Mouse (Mus musculus) Patski (cell line): ENCODE results near the gene Smtnl1. TPM values are rescaled to one million over a fixed set of nuclear protein-coding genes. Genes with fewer than 3 reads are reported as not detected.

Experiments used
- ATAC-seq: fragments of 100-300 bp; one replicate; pipeline ENCODE4 v1.8.0; 2021
- CTCF ChIA-PET: fragments of 350-600 bp; sonication (Branson Sonifier 250); formaldehyde crosslinking; loops from one replicate; lab custom pipeline; 2022; ENCODE audit warnings: inconsistent platforms; lab: Charles Lee
- POLR2A ChIA-PET: fragments of 350-600 bp; sonication (Branson Sonifier 250); formaldehyde crosslinking; loops from one replicate; lab custom pipeline; 2022; ENCODE audit warnings: antibody characterized with exemption, inconsistent platforms; lab: Charles Lee
- DNase-seq: peaks from one replicate; pipeline ENCODE4 v3.0.0-alpha.2; 2011; ENCODE audit warnings: low read depth, low spot score
- H3K27me3 ChIP-seq: fragments of 371-371 bp; one replicate; pipeline ENCODE4 v1.5.1; 2021
- CTCF ChIP-seq: fragments of 100-300 bp; IDR thresholded peaks from one replicate; pipeline ENCODE4 v1.5.1; 2021
- in situ Hi-C: fragments of 300-500 bp; cut with MboI; formaldehyde crosslinking; loops from 3 replicates; pipeline ENCODE4 v1.11.1; 2018; ENCODE audit warnings: low pct_unique_long_range_greater_than_20kb, mixed read lengths
- polyA plus RNA-seq: library from polyadenylated mRNA; unstranded; gene quantifications from one replicate; pipeline ENCODE4 v1.2.3, GENCODE M21; 2021

Gene Smtnl1
- polyA plus RNA-seq, 1 experiment from 2014 or later: not detected

- peaks cover 8% of the 10 kb centered on the region for H3K27me3 ChIP-seq
- no peak for TF ChIP-seq CTCF
- ChIA-PET POLR2A (no interaction called here), CTCF (interaction anchor here (1.4 kb wide), 1 partner anchor 15 kb away, joined by 4 read pairs; no protein-coding TSS in a partner anchor)
- ATAC-seq (no peak), DNase-seq (no peak)
- in situ Hi-C loops: no loop called here
Observed at GRCm38 (mm10) chr2:84761309-84761708, 61.1 kb downstream of the Smtnl1 start.

Other genes with a start within 250 kb of the Smtnl1 start
- gene Ctnnd1, start 171.9 kb downstream of the Smtnl1 start, polyA plus RNA-seq: 102 TPM
- 0.10 TPM for gene Btbd18, start 163.6 kb downstream of the Smtnl1 start, polyA plus RNA-seq
- gene Selenoh, start 151.9 kb downstream of the Smtnl1 start, polyA plus RNA-seq: 60.4 TPM
- gene Gm28635, start 144.6 kb downstream of the Smtnl1 start, polyA plus RNA-seq: not detected
- gene Med19, start 144.2 kb downstream of the Smtnl1 start, polyA plus RNA-seq: 30.6 TPM
- 244 TPM for gene Tmx2, start 143.5 kb downstream of the Smtnl1 start, polyA plus RNA-seq
- gene Zdhhc5, start 107.5 kb downstream of the Smtnl1 start, polyA plus RNA-seq: 65.0 TPM
- 11.9 TPM for gene Clp1, start 95.3 kb downstream of the Smtnl1 start, polyA plus RNA-seq
- gene Ypel4, start 88.6 kb downstream of the Smtnl1 start, polyA plus RNA-seq: 11.6 TPM
- gene Gm19426, start 79.0 kb downstream of the Smtnl1 start, polyA plus RNA-seq: 3.1 TPM
- gene Serping1, start 47.2 kb downstream of the Smtnl1 start, polyA plus RNA-seq: 0.14 TPM
- 4.7 TPM for gene Ube2l6, start 23.8 kb downstream of the Smtnl1 start, polyA plus RNA-seq
- gene Timm10, start 4.3 kb upstream of the Smtnl1 start, polyA plus RNA-seq: 56.5 TPM
- gene Slc43a1, start 16.2 kb upstream of the Smtnl1 start, polyA plus RNA-seq: 0.22 TPM
- 0.82 TPM for gene Rtn4rl2, start 64.1 kb upstream of the Smtnl1 start, polyA plus RNA-seq
- gene Slc43a3, start 113.9 kb upstream of the Smtnl1 start, polyA plus RNA-seq: not detected
- not detected for gene Prg2, start 157.8 kb upstream of the Smtnl1 start, polyA plus RNA-seq
- not detected for gene Prg3, start 165.6 kb upstream of the Smtnl1 start, polyA plus RNA-seq
- gene Ssrp1, start 214.6 kb upstream of the Smtnl1 start, polyA plus RNA-seq: 224 TPM
- gene P2rx3, start 214.8 kb upstream of the Smtnl1 start, polyA plus RNA-seq: 0.27 TPM
- 105 TPM for gene Tnks1bp1, start 225.4 kb upstream of the Smtnl1 start, polyA plus RNA-seq